Mouse (Mus musculus) thymus, postnatal 10 days (tissue): ENCODE data around the gene Gpha2.

Source experiments
- DNase-seq, 2 experiments: peaks; one replicate each; pipeline ENCODE4 v3.0.0; 2021; ENCODE audit warnings: low spot score in 2 of 2

The Gpha2 gene

GRCm38 (mm10) chr19:6226135-6226534 lies at the start of gene Gpha2:
Gene Gpha2, plus strand, starts transcription at chr19:6226380.
- DNase-seq: no peak

DNA sequence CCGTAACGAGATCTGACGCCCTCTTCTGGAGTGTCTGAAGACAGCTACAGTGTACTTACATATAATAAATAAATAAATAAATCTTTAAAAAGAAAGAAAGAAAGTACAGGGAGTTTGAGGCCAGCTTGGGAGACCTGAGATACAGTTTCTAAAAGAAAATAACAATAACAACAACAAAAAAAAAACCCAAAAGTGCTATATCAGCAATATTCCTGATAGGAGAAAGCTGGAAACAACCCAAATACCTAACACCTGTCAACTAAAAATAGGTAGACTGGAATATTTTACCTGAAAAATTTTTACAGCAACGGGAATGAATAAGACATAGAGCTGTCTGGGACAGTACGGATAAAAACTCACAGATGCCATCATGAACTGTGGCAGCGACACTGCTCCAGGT lies 47.4 kb upstream of the Gpha2 start:
- no peak for DNase-seq

GRCm38 (mm10) chr19:6181629-6182028 lies 44.6 kb upstream of the Gpha2 start:
- no peak for DNase-seq

- DNase-seq: no peak
Observed at GRCm38 (mm10) chr19:6182534-6182933, 43.6 kb upstream of the Gpha2 start.

DNA sequence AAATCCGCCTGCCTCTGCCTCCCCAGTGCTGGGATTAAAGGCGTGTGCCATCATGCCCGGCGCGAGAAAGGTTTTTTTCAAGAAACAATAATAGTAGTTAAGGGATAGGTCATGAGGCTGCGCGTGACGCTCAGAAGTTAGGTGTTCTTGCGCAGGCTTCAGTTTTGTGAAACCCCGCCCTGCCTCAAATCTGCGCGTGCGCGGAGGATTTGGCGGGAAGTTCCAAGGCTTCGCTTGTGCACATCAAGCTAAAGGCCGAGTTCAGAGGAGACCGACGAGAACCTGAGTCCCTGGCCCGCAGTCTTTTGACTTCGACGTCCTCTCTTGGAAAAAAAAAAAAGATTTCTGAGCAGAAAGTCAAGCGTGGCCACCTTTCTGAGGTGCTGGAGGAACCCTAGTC lies 42.0 kb upstream of the Gpha2 start, which contains the start of gene Majin:
Gene Majin (plus strand): TSS at position 258 of the 400 bp plus-strand sequence.
- DNase-seq: no peak

DNA sequence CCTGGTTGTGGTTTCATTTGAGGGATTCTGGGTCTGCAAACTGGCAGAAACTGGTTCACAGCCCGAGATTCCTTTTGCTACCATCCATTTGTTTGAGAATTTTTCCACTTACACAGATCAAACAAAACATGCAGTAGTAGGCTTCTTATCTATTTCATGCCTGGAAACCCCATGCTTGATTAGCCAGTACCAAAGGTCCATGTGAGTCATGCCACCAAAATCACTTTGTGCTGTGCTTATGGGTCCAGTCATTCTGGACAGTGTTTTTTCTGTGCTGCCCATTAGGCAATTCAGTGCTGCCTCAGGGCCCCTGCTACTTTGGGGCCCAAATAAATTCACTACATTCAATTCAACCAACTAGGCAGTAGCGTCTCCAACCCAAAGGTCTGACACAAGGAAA lies 21.9 kb upstream of the Gpha2 start:
- DNase-seq: no peak

DNA sequence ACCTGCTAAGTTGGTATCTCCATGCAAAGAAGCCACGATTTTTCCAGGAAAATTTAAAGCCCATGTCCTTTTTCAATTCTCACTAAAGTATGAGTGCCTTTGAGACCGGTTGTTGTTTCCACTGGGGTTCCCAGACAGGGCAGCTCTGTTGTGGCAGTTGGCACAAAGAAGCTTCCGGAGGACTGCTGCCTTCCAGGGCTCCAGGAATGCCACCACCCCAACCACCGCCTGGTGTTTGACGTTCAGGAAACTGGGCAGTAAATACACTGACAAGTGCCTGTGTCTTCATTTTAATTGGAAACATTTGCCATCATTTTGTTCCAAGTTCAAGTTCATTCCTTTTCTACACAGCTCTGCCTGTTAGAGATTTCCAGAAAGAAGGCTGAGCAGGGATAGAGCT lies 19.5 kb upstream of the Gpha2 start:
- no peak for DNase-seq

DNA sequence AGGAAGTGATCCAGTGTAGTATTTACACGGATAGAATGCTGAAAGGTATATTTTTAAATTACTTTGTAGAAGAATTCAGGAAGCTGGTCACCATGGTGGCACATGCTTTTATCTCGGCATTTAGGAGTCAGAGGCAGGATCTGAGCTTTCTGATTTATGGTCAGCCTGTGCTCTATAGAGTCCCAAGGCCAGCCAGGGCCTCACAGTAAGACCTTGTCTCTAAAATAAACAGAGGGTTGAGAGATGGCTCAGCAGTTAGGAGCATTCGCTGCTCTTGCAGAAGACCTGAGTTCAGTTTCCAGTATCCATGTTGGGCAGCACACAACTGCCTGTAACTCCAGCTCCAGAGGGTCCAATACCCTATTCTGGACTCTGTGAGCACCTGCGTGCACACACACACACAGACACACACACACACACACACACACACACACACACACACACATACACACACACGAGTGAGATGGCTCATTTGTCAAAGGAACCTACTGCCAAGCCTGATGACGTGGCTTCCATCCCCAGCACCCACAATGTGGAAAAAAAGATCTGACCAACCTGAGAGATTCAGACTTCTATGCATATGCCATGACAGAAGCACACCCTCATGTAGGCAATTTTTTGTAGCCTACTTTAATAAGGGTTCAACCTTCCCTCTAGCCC lies 10.0 kb upstream of the Gpha2 start:
- DNase-seq: no peak

DNA sequence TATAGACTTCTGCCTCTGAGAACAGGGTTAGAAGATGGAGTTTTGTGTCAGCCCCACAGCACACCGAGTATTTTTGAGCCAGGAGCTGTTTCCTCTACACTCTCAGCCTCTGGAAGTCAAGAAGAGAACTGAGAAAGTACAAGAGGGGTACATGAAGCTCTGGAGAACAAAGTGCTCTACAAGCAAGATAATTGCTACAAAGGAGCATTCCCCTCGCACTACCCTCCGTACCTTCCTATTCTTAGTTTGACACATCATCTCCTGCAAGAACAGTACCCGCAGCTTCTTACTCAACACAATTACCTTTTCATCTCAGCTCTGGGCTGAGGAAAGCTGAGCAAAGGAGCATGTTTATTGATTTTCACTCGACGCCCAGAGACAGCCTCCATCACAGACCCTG lies 7.6 kb upstream of the Gpha2 start:
- DNase-seq: no peak

DNA sequence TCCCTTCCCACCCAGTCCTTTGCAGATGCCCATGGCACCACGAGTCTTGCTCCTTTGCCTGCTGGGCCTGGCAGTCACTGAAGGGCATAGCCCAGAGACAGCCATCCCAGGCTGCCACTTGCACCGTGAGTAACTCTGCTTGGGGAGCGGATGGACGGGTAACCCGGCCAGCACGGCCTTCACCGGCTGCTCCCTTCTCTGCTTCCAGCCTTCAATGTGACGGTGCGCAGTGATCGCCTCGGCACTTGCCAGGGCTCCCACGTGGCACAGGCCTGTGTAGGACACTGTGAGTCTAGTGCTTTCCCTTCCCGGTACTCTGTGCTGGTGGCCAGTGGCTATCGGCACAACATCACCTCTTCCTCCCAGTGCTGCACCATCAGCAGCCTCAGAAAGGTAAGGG lies 583 bp downstream of the Gpha2 start:
- DNase-seq: no peak

DNA sequence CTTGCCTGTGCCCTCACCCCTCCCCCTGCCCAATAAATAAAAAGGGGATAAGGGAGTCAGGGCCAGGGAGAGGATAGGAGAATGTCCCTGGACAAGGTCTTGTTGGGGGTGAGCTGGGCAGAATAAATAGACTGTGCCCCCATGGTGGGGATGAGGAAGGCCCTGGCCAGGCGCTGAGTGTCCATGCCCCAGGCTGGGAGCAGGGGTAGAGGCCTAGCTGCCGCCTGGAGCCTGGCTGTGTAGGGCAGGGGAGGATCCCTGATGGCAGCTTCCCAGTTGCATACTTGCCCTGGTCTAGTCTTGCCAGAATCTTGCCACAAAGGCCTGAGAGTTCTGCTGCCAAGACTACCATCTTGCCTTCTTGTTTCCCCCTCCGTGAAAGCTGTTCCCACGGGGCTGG lies 1.7 kb downstream of the Gpha2 start:
- DNase-seq: no peak

DNA sequence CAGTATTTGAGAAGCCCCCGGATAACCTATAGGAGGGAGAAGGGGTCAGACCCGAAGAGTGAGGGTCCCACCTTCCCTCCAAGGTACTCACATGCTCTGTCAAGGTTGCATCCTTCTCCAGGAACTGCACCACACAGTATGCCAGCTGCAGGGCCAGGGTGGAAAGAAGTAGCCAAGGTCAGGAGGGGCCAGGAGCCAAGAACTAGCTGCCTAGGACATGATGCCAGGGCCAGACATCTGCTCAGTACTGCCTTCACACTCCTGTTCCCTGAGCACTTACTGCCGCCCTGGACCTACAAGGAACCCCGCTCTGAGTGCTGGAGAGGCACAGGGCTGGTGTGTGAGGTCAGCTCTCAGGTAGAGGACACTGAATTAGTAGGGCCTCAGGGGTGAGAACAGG lies 4.2 kb downstream of the Gpha2 start:
- no peak for DNase-seq

DNA sequence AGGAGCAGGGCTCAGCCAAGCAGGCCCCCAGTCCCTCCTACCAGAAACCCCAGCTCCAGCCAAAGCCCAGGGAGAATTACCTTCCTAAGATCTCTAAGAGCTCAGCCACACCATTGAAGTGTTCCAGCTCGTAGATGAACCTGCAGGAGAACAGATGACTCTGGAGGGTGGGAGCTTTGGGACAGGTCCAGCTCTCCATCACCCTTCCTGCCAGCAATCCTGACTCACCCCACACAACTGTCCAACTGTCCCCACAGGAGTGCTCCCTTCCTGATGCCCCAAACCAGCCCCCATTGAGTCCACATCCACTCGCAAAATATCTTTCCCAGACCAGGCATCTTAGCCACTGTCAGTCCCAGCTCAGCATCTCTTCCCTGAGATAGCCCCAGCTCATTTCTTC lies 4.9 kb downstream of the Gpha2 start:
- no peak for DNase-seq

DNA sequence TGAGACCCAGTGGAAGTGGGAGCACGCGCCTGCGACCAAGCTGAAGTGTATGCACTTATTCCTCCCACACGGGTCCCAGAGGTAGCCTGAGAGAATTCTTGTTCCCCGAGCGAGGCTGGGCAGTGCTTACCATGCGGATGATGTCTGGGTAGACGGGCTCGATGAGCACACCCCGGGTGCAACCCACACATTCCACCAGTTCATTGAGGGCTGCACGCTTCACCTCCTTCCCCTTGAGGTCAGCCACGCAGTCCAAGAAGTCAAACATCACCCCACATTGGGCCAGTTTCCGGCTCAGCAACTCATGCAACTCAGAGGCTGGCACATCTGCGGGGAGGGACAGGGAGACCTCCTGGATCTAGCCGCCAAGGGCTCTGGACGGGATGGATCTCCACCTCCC lies 7.5 kb downstream of the Gpha2 start:
- no peak for DNase-seq

GRCm38 (mm10) chr19:6234337-6235083 lies 8.3 kb downstream of the Gpha2 start:
- no peak for DNase-seq

- DNase-seq: peak; percentile 98 to 99
Observed at GRCm38 (mm10) chr19:6235084-6236052, 9.2 kb downstream of the Gpha2 start, which contains the start of gene Ppp2r5b. Gene Ppp2r5b, minus strand, starts transcription at chr19:6235872.

GRCm38 (mm10) chr19:6236053-6236441 lies 9.9 kb downstream of the Gpha2 start:
- DNase-seq: peak; percentile 81 to 84

GRCm38 (mm10) chr19:6236842-6237241 lies 10.7 kb downstream of the Gpha2 start:
- no peak for DNase-seq

DNA sequence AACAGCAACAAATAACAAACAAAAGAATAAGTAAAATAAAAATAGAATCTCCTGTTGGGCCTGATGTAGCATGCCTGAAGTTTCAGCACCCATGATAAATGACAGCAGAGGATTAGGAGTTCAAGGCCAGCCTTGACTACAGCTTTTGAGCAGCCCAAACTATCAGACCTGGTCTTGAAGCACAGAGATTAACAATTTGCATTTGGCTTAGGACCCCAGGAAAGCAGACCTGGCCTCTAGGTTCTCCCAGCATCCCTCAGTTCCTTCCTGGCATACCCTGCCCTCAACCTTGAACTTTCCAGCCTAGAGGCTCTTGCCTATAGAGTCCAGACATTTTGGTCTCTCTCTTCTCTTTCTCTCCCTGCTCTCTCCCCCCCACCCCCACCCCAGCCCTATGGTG lies 12.6 kb downstream of the Gpha2 start:
- no peak for DNase-seq

DNA sequence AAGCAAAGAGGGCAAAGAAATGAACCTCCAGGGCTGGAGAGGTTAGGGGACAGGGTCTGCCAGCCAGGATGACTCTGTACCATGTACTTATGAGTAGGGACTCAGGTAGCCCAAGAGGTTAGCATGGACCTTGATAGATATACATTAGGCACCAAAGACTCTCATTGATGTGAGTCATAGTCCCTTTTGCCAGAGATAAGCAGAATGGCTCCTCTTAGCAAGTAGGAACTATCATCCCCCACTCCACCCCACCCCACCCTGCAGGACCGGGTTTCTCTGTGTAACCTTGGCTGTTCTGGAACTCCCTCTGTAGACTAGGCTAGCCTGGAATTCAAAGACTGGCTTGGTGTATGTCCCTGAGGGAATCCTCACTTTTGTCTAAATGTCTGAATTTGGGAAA lies 14.0 kb downstream of the Gpha2 start:
- no peak for DNase-seq

DNA sequence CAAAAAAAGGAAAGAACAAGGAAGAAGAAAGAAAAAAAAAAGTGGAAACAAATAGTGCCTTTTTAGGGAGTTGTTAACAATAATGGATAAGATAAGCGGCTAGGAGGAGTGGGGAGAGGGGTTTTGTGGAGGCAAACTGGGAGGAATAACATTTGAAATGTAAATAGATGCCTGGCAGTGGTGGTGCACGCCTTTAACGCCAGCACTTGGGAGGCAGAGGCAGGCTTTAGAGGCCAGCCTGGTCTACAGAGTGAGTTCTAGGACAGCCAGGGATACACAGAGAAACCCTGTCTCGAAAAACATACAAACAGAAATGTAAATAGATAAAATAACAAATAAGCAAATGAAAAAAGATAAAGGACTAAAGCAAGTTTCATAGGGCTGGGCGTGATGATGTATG lies 14.5 kb downstream of the Gpha2 start:
- DNase-seq: no peak
